Mouse (Mus musculus) heart, adult 9 months (tissue): ENCODE measurements around the gene Akr1c13.

Experiments used
- DNase-seq, 2 experiments: peaks; one replicate each; pipeline ENCODE4 v3.0.0; 2022; ENCODE audit warnings: low spot score in 2 of 2

Akr1c13 gene

DNA sequence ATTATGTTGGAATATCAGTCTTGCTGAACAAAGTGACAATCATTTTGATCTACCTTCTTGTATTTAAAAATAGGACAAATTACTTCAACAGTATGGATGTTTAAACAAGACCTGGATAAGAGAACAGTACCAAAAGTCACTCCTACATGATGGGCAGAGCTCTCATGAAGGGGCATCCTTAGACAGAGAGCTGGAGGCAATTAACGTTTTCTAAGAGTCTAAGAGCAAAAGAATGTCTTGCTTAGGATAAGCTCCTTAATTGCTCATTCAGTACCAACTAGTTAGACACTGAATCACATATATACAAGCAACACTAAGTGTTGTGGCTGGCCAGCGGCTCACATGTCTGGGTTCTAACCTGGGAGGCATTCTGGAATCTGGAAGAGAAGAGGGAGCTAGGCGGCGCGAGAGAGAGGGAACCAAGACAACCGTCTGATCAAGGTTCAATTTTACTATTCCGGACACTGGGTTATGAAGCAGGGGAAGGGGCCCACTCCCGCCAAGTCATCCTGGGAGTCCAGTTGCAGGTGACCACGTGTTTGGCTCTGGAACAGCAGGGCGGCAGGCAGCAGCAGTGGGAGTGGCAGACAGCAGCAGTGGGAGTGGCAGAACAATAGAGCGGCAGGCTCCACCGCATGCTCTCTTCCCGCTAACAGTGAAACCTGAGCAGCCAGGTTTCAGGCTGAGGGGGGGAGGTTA, 54.1 kb downstream of the Akr1c13 start:
- no peak for DNase-seq

DNA sequence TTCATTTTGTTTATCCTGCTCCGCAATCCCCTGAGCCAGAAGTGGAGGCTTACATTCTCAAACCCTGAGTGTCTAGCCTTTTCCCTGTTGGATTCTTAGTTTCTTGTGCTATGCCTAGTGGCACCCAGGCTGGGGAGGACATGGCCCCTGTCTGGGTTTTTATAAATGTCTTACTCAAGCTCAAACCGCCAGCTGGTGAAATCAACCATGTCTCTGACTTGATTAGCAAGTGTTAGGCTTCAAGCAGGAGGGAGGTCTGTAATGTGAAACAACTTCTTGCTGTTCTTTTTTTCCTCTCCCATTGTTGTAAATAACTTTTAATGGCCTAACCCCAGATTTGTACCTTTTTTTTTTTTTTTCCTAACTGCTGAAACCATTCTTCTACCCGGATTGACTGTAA, 58.4 kb downstream of the Akr1c13 start:
- no peak for DNase-seq
